Mouse (Mus musculus): ENCODE data around the gene Klc1. TPM values are rescaled to one million over a fixed set of nuclear protein-coding genes. Genes with fewer than 3 reads are reported as not detected.
"Not testable (repeated sequence)": the region's sequence is repeated elsewhere in the genome, so short reads cannot be mapped to it uniquely, and the experiment has no call there.

The Klc1 gene
- total and polyA plus RNA-seq, 2 experiments from 2014 or later = 90.9 to 129 TPM

- no peak overlapping the region for H3K4me3 ChIP-seq (ENCODE audit: low read depth, low read length)
- no peaks in the 10 kb centered on the region for H3K9me3 ChIP-seq (replicated peaks; ENCODE audit: control insufficient read depth, low read length)
- DNase-seq (ENCODE audit: low spot score) (no peak), ATAC-seq (ENCODE audit: insufficient read depth, low read depth) (no peak)
- peaks cover 5% of the 10 kb centered on the region; the same call in 1 of the 2 replicates for H3K4me1 ChIP-seq (ENCODE audit: control insufficient read depth, insufficient read depth)
- no peaks in the 10 kb centered on the region for H3K27me3 ChIP-seq (ENCODE audit: control insufficient read depth, insufficient read depth, low read length)
- H3K9ac ChIP-seq (replicated peaks; ENCODE audit: low read depth, low read length) = no peak overlapping the region
- no peak for TF ChIP-seq EP300 (IDR thresholded peaks at IDR 0.05; ENCODE audit: low read depth)
- TF ChIP-seq CTCF (IDR thresholded peaks at IDR 0.05; ENCODE audit: low read depth) = no peak
- H3K36me3 ChIP-seq (replicated peaks; ENCODE audit: control insufficient read depth, insufficient read depth, low read length) = 0 out of 2 replicates have a peak, but pooled peaks cover 5% of the 10 kb centered on the region
- 61% methylated on average over 3 of the region's 3 CpGs for WGBS
- no peak overlapping the region for H3K4me2 ChIP-seq (ENCODE audit: low read depth, low read length)
- H3K27ac ChIP-seq (ENCODE audit: low read depth) = no peak overlapping the region
Observed at GRCm38 (mm10) chr12:111734912-111735311, 23.7 kb upstream of the Klc1 start.

- H3K9me3 ChIP-seq (replicated peaks; ENCODE audit: control insufficient read depth, low read length); H3K27me3 ChIP-seq (ENCODE audit: control insufficient read depth, insufficient read depth, low read length); H3K4me3 ChIP-seq (ENCODE audit: low read depth, low read length); H3K4me1 ChIP-seq (ENCODE audit: control insufficient read depth, insufficient read depth); DNase-seq (ENCODE audit: low spot score); H3K4me2 ChIP-seq (ENCODE audit: low read depth, low read length); ATAC-seq (ENCODE audit: insufficient read depth, low read depth); H3K36me3 ChIP-seq (replicated peaks; ENCODE audit: control insufficient read depth, insufficient read depth, low read length); H3K9ac ChIP-seq (replicated peaks; ENCODE audit: low read depth, low read length); H3K27ac ChIP-seq (ENCODE audit: low read depth): not testable (repeated sequence)
- WGBS = 79% methylated on average over 8 of the region's 8 CpGs
Observed at GRCm38 (mm10) chr12:111736676-111737075, 22.0 kb upstream of the Klc1 start.

- Histone ChIP-seq H3K4me3 (ENCODE audit: low read depth, low read length) (no peak overlapping the region), H3K4me2 (ENCODE audit: low read depth, low read length) (no peak overlapping the region), H3K9ac (replicated peaks; ENCODE audit: low read depth, low read length) (no peak overlapping the region), H3K4me1 (ENCODE audit: control insufficient read depth, insufficient read depth) (no peaks in the 10 kb centered on the region; the same call in 1 of the 2 replicates), H3K9me3 (replicated peaks; ENCODE audit: control insufficient read depth, low read length) (no peaks in the 10 kb centered on the region), H3K27ac (ENCODE audit: low read depth) (no peak overlapping the region), H3K36me3 (replicated peaks; ENCODE audit: control insufficient read depth, insufficient read depth, low read length) (no peaks in the 10 kb centered on the region), H3K27me3 (ENCODE audit: control insufficient read depth, insufficient read depth, low read length) (no peaks in the 10 kb centered on the region)
- DNase-seq (ENCODE audit: low spot score) (no peak), ATAC-seq (ENCODE audit: insufficient read depth, low read depth) (no peak)
- WGBS = 46% methylated on average over 9 of the region's 9 CpGs
- TF ChIP-seq EP300 (IDR thresholded peaks at IDR 0.05; ENCODE audit: low read depth) = no peak
Observed at GRCm38 (mm10) chr12:111737370-111737769, 21.3 kb upstream of the Klc1 start.

GRCm38 (mm10) chr12:111738754-111739153 is 19.9 kb upstream of the Klc1 start:
- no peaks in the 10 kb centered on the region for H3K36me3 ChIP-seq (replicated peaks; ENCODE audit: control insufficient read depth, insufficient read depth, low read length)
- 23% methylated on average over 3 of the region's 3 CpGs for WGBS
- H3K27ac ChIP-seq (ENCODE audit: low read depth) = no peak overlapping the region
- TF ChIP-seq CTCF (IDR thresholded peaks at IDR 0.05; ENCODE audit: low read depth) (peak; percentile 37), EP300 (IDR thresholded peaks at IDR 0.05; ENCODE audit: low read depth) (no peak)
- H3K4me3 ChIP-seq (ENCODE audit: low read depth, low read length) = no peak overlapping the region
- no peak for DNase-seq (ENCODE audit: low spot score)
- no peak overlapping the region for H3K4me2 ChIP-seq (ENCODE audit: low read depth, low read length)
- no peaks in the 10 kb centered on the region for H3K27me3 ChIP-seq (ENCODE audit: control insufficient read depth, insufficient read depth, low read length)
- H3K4me1 ChIP-seq (ENCODE audit: control insufficient read depth, insufficient read depth) = no peaks in the 10 kb centered on the region; the same call in 1 of the 2 replicates
- ATAC-seq (ENCODE audit: insufficient read depth, low read depth) = 0 out of 2 replicates have a peak, but pooled peaks have one; percentile 15
- H3K9me3 ChIP-seq (replicated peaks; ENCODE audit: control insufficient read depth, low read length) = no peaks in the 10 kb centered on the region
- H3K9ac ChIP-seq (replicated peaks; ENCODE audit: low read depth, low read length) = no peak overlapping the region

- 44% methylated on average over 8 of the region's 8 CpGs for WGBS
- Histone ChIP-seq H3K4me2 (ENCODE audit: low read depth, low read length) (no peak overlapping the region), H3K4me3 (ENCODE audit: low read depth, low read length) (no peak overlapping the region), H3K9ac (replicated peaks; ENCODE audit: low read depth, low read length) (no peak overlapping the region), H3K4me1 (ENCODE audit: control insufficient read depth, insufficient read depth) (peaks cover 10% of the 10 kb centered on the region), H3K27me3 (ENCODE audit: control insufficient read depth, insufficient read depth, low read length) (no peaks in the 10 kb centered on the region), H3K9me3 (replicated peaks; ENCODE audit: control insufficient read depth, low read length) (no peaks in the 10 kb centered on the region), H3K36me3 (replicated peaks; ENCODE audit: control insufficient read depth, insufficient read depth, low read length) (no peaks in the 10 kb centered on the region), H3K27ac (ENCODE audit: low read depth) (no peak overlapping the region)
- no peak for TF ChIP-seq CTCF (IDR thresholded peaks at IDR 0.05; ENCODE audit: low read depth)
- TF ChIP-seq EP300 (IDR thresholded peaks at IDR 0.05; ENCODE audit: low read depth) = no peak
- no peak for DNase-seq (ENCODE audit: low spot score)
- ATAC-seq (ENCODE audit: insufficient read depth, low read depth) = no peak
Observed at GRCm38 (mm10) chr12:111741338-111741737, 17.3 kb upstream of the Klc1 start.

- Histone ChIP-seq H3K36me3 (replicated peaks; ENCODE audit: control insufficient read depth, insufficient read depth, low read length) (no peaks in the 10 kb centered on the region), H3K4me1 (ENCODE audit: control insufficient read depth, insufficient read depth) (peaks cover 16% of the 10 kb centered on the region), H3K9me3 (replicated peaks; ENCODE audit: control insufficient read depth, low read length) (no peaks in the 10 kb centered on the region), H3K27ac (ENCODE audit: low read depth) (0 out of 2 replicates have a peak overlapping the region, but pooled peaks have one; percentile 40), H3K27me3 (ENCODE audit: control insufficient read depth, insufficient read depth, low read length) (no peaks in the 10 kb centered on the region), H3K9ac (replicated peaks; ENCODE audit: low read depth, low read length) (no peak overlapping the region), H3K4me2 (ENCODE audit: low read depth, low read length) (no peak overlapping the region), H3K4me3 (ENCODE audit: low read depth, low read length) (no peak overlapping the region)
- DNase-seq (ENCODE audit: low spot score) (no peak), ATAC-seq (ENCODE audit: insufficient read depth, low read depth) (peak; percentile 26; the same call in 1 of the 2 replicates)
- 53% methylated on average over 2 of the region's 2 CpGs for WGBS
- TF ChIP-seq EP300 (IDR thresholded peaks at IDR 0.05; ENCODE audit: low read depth) (no peak), CTCF (IDR thresholded peaks at IDR 0.05; ENCODE audit: low read depth) (no peak)
Observed at GRCm38 (mm10) chr12:111743419-111743818, 15.2 kb upstream of the Klc1 start.

All from heart, postnatal 0 days (tissue).